Mouse (Mus musculus): Measurements from ENCODE around the gene Galnt18. TPM values are rescaled to one million over a fixed set of nuclear protein-coding genes. Genes with fewer than 3 reads are reported as not detected.
A peak's percentile ranks its signal among the peaks of the same experiment; 100 is the strongest.

Galnt18 gene
- polyA plus RNA-seq, 1 experiment: 21.9 TPM

DNA sequence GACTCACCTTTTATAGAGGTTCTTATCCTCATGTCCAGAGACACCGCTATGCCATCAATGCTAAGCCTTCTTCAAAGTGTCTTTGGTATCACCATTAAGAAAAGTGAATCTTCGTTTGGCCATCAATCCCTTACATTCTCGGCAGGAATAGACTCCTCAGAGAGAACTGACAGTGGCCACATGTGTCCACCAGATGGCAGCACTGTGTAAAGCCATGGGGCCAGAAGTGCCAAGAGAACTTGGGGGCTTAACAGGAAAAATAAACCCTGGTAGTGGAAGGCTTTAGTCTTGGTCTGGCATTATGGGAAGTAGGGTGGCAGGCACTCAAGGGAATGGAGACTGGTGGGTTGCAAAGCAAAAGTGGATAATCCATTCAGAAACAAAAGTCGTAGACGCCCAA is 2.3 kb upstream of the Galnt18 start:
- TF ChIP-seq CTCF (IDR thresholded peaks at IDR 0.05; ENCODE audit: borderline replicate concordance, insufficient read depth, low read depth, low read length) (peak; percentile 84), POLR2A (IDR thresholded peaks at IDR 0.05; ENCODE audit: borderline replicate concordance, insufficient read depth, low read length) (no peak)
- Histone ChIP-seq H3K4me1 (ENCODE audit: control insufficient read depth, insufficient read depth, low read length) (no peaks in the 10 kb centered on the region; the same call in none of the 2 replicates), H3K27ac (ENCODE audit: insufficient read depth, low read length) (no peak overlapping the region), H3K4me3 (replicated peaks; ENCODE audit: insufficient read depth, low read depth, low read length) (no peak overlapping the region), H3K27me3 (ENCODE audit: control insufficient read depth, insufficient read depth, low read length) (no peaks in the 10 kb centered on the region)
- DNase-seq: peak; percentile 53 to 69
- 56% methylated on average over 5 of the region's 5 CpGs for WGBS

DNA sequence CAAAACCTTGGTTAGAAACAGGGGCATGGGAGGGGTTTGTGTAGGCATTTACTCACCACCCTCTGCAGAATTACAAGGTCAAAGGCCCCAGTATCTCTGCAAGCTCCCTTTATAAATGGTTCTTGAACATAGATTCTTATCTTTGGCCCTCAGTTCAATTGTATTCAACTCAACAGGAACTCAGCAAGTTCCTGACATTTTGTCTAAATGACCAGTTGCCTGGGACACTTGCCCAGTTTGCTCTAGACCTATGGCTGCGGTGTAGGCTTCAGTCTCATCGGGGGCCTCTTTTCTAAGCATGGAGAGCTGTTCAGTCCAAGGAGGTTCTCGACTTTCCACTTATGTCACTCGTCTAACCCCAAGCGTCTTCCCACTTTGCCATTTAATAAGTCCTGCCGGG is 1.5 kb upstream of the Galnt18 start:
- H3K27ac ChIP-seq (ENCODE audit: insufficient read depth, low read length): no peak overlapping the region
- no peak for DNase-seq
- no peaks in the 10 kb centered on the region for H3K27me3 ChIP-seq (ENCODE audit: control insufficient read depth, insufficient read depth, low read length)
- TF ChIP-seq POLR2A (IDR thresholded peaks at IDR 0.05; ENCODE audit: borderline replicate concordance, insufficient read depth, low read length): no peak
- TF ChIP-seq CTCF (IDR thresholded peaks at IDR 0.05; ENCODE audit: borderline replicate concordance, insufficient read depth, low read depth, low read length): no peak
- WGBS: 91% methylated on average over 6 of the region's 6 CpGs
- no peaks in the 10 kb centered on the region; the same call in none of the 2 replicates for H3K4me1 ChIP-seq (ENCODE audit: control insufficient read depth, insufficient read depth, low read length)
- no peak overlapping the region for H3K4me3 ChIP-seq (replicated peaks; ENCODE audit: insufficient read depth, low read depth, low read length)

DNA sequence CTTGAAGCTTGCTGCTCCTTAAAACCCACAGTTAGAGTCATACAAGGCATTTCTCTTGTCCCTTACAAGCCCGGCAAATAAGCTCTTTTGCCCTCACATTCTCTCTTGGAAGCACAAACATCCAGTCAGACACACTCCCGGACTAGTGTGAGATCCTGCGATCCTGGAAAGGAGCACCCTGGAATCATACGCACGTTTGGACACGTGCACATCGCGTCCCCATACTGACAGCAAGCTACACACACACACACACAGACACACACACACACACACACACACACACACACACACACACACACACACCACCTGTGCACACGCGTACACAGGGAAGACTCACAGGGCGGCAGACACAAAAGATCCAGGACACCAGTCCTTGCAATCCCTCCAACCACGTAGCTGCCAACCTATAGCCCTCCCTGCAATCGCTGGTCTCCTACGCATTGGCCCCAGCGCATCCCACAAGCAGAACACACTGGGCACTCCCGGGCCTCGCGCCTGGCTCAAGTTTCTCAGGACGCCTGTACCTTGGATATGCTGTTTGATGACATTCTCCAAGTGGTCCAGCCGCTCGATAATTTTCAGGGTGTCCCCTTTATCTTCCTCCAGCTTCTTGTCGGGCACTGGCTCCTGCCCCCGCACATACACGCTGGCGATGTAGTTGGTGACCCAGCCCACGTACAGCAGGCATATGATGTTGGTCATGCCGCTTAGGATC is 831 bp downstream of the Galnt18 start:
- H3K27ac ChIP-seq (ENCODE audit: insufficient read depth, low read length): no peak overlapping the region
- H3K27me3 ChIP-seq (ENCODE audit: control insufficient read depth, insufficient read depth, low read length): no peaks in the 10 kb centered on the region
- H3K4me1 ChIP-seq (ENCODE audit: control insufficient read depth, insufficient read depth, low read length): no peaks in the 10 kb centered on the region; the same call in none of the 2 replicates
- H3K4me3 ChIP-seq (replicated peaks; ENCODE audit: insufficient read depth, low read depth, low read length): peak overlapping the region; percentile 77
- WGBS: 7% methylated on average over 27 of the region's 27 CpGs
- DNase-seq: peak; percentile 31 to 47
- TF ChIP-seq POLR2A (IDR thresholded peaks at IDR 0.05; ENCODE audit: borderline replicate concordance, insufficient read depth, low read length): no peak
- no peak for TF ChIP-seq CTCF (IDR thresholded peaks at IDR 0.05; ENCODE audit: borderline replicate concordance, insufficient read depth, low read depth, low read length)

DNA sequence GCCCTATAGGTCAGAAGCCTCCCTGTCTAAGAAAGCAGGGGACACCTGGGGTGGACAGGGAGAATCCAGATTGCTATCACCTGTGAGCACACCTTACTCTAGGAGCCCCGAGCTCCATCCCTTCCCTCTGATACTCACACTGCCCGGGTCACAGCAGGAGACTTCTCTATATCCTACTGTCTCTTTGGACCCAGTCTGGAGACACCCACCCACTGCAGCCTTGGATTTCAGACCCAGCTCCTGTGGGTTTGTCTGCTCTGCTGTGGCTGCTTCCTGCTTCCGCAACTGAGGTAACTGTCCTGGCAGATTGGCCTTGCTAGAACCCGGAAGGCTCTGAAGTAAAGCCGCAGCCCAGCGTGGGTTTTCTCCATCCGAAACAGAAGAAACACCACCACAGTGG is 1.6 kb downstream of the Galnt18 start:
- 80% methylated on average over 7 of the region's 7 CpGs for WGBS
- TF ChIP-seq POLR2A (IDR thresholded peaks at IDR 0.05; ENCODE audit: borderline replicate concordance, insufficient read depth, low read length): no peak
- no peak for TF ChIP-seq CTCF (IDR thresholded peaks at IDR 0.05; ENCODE audit: borderline replicate concordance, insufficient read depth, low read depth, low read length)
- peak overlapping the region; percentile 77 for H3K4me3 ChIP-seq (replicated peaks; ENCODE audit: insufficient read depth, low read depth, low read length)
- no peaks in the 10 kb centered on the region; the same call in none of the 2 replicates for H3K4me1 ChIP-seq (ENCODE audit: control insufficient read depth, insufficient read depth, low read length)
- no peak overlapping the region for H3K27ac ChIP-seq (ENCODE audit: insufficient read depth, low read length)
- DNase-seq: no peak
- H3K27me3 ChIP-seq (ENCODE audit: control insufficient read depth, insufficient read depth, low read length): no peaks in the 10 kb centered on the region

DNA sequence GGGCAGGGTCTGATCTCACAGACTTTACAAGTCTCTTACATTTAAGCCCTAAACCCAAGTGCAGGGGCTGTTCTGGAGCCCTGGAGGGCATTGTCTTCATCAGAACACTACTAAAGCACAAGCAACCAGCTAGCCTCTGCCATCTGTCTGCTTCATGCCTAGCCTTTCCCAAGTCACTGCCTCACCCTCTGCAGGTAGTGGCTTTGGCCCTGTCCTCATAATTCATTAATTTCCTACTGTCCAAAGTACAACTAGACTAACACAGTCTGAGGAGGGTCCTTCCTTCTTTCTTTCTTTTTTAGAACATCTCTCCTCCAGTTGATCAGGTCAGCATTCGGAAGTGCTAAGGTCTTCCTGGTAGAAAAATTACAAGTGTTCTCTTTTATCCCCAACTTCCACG is 2.6 kb downstream of the Galnt18 start:
- H3K4me1 ChIP-seq (ENCODE audit: control insufficient read depth, insufficient read depth, low read length): no peaks in the 10 kb centered on the region; the same call in none of the 2 replicates
- WGBS: 90% methylated on average over 2 of the region's 2 CpGs
- TF ChIP-seq CTCF (IDR thresholded peaks at IDR 0.05; ENCODE audit: borderline replicate concordance, insufficient read depth, low read depth, low read length) (no peak), POLR2A (IDR thresholded peaks at IDR 0.05; ENCODE audit: borderline replicate concordance, insufficient read depth, low read length) (no peak)
- no peak overlapping the region for H3K27ac ChIP-seq (ENCODE audit: insufficient read depth, low read length)
- no peaks in the 10 kb centered on the region for H3K27me3 ChIP-seq (ENCODE audit: control insufficient read depth, insufficient read depth, low read length)
- H3K4me3 ChIP-seq (replicated peaks; ENCODE audit: insufficient read depth, low read depth, low read length): no peak overlapping the region
- no peak for DNase-seq

DNA sequence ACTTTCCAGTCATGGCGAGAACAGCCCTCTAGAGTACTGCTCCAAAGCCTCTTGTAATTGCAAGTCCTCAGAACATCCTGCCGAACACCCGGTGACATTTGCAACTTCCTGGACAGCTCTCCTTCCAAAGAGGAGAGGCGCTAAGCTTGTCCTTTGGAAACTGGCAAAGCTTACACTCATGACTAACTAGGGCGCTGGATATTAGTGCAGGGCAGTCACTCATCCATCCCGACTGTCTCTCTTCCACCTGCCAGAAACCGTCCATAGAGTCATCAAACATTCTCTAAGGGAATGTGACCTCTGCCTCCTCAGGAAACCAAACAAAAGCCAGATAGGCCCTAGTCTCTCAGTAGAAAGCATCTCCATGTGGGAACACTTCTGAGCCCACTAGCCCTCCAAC is 3.6 kb downstream of the Galnt18 start:
- Histone ChIP-seq H3K27ac (ENCODE audit: insufficient read depth, low read length) (no peak overlapping the region), H3K4me3 (replicated peaks; ENCODE audit: insufficient read depth, low read depth, low read length) (no peak overlapping the region), H3K4me1 (ENCODE audit: control insufficient read depth, insufficient read depth, low read length) (no peaks in the 10 kb centered on the region; the same call in none of the 2 replicates), H3K27me3 (ENCODE audit: control insufficient read depth, insufficient read depth, low read length) (no peaks in the 10 kb centered on the region)
- TF ChIP-seq CTCF (IDR thresholded peaks at IDR 0.05; ENCODE audit: borderline replicate concordance, insufficient read depth, low read depth, low read length) (no peak), POLR2A (IDR thresholded peaks at IDR 0.05; ENCODE audit: borderline replicate concordance, insufficient read depth, low read length) (no peak)
- WGBS: 48% methylated on average over 7 of the region's 7 CpGs
- peak in 1 of 2 experiments; percentile 20 for DNase-seq

DNA sequence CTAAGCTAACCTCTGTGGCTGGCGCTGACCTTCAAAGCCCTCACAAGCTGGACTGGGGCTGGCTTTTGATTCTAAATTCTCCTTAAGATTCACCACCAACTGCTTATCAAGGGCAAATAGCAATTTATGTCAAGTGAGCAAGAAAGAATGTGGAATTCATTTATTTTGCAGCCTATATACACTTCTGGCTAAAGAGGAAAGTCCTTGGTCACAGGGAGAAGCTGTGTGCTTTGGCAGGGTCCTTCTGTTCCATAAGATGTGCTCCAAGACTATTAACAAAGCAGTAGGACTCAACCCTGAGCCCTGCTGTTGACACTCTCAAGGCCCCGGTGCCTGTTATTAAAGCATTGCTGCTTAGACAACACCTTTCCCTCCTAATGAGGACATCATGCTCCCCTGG is 7.4 kb downstream of the Galnt18 start:
- no peaks in the 10 kb centered on the region for H3K27me3 ChIP-seq (ENCODE audit: control insufficient read depth, insufficient read depth, low read length)
- H3K4me1 ChIP-seq (ENCODE audit: control insufficient read depth, insufficient read depth, low read length): no peaks in the 10 kb centered on the region
- no peak overlapping the region for H3K27ac ChIP-seq (ENCODE audit: insufficient read depth, low read length)
- no peak overlapping the region for H3K4me3 ChIP-seq (replicated peaks; ENCODE audit: insufficient read depth, low read depth, low read length)
- TF ChIP-seq CTCF (IDR thresholded peaks at IDR 0.05; ENCODE audit: borderline replicate concordance, insufficient read depth, low read depth, low read length) (no peak), POLR2A (IDR thresholded peaks at IDR 0.05; ENCODE audit: borderline replicate concordance, insufficient read depth, low read length) (no peak)
- DNase-seq: no peak
- WGBS: 64% methylated on average over 2 of the region's 2 CpGs

DNA sequence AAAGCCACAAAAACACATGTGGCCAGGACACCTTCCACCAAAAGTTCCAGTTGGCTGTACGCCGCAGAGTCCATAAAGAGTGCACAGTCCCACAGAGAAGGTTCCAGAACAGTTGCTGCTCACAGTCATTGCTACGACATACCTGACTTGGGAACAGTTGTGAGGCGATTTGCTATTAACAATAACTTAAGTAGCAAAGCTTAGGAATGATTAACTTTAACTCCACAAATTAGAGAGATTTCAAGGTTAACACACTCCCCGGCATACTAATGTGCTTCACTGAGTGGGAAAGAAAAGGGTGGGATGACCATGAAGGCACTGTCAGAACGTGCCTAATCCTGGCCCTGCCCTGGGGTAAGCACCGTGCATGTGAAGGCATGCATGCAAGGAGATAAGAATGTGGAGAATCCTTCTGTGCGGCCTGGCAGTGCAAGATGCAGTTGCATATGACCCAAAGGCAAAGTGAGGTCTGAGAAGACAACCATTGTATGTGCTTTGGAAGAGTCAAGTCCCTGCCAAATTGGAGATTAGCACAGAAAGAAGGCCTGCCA is 8.5 kb downstream of the Galnt18 start:
- DNase-seq: no peak
- no peaks in the 10 kb centered on the region for H3K4me1 ChIP-seq (ENCODE audit: control insufficient read depth, insufficient read depth, low read length)
- H3K27ac ChIP-seq (ENCODE audit: insufficient read depth, low read length): no peak overlapping the region
- no peak for TF ChIP-seq CTCF (IDR thresholded peaks at IDR 0.05; ENCODE audit: borderline replicate concordance, insufficient read depth, low read depth, low read length)
- TF ChIP-seq POLR2A (IDR thresholded peaks at IDR 0.05; ENCODE audit: borderline replicate concordance, insufficient read depth, low read length): no peak
- H3K27me3 ChIP-seq (ENCODE audit: control insufficient read depth, insufficient read depth, low read length): no peaks in the 10 kb centered on the region
- 84% methylated on average over 8 of the region's 8 CpGs for WGBS
- H3K4me3 ChIP-seq (replicated peaks; ENCODE audit: insufficient read depth, low read depth, low read length): no peak overlapping the region
